Mouse (Mus musculus) kidney, embryonic 14.5 days (tissue): Measurements from ENCODE around the gene Gapdh. TPM values are rescaled to one million over a fixed set of nuclear protein-coding genes. Genes with fewer than 3 reads are reported as not detected.

Source experiments
- ATAC-seq: fragments of 200-750 bp; cut with Nextera tagmentation; 2 replicates; pipeline ENCODE4 v1.8.0; 2017; ENCODE audit warnings: moderate number of reproducible peaks, mild to moderate bottlenecking, moderate TSS enrichment, moderate library complexity; ENCODE audit not compliant: low FRiP score, low TSS enrichment
- H3K27ac ChIP-seq: fragments of 300-500 bp; sonication (generic); 2 replicates; pipeline ENCODE4 v1.5.1; 2014; ENCODE audit warnings: low read depth, mild to moderate bottlenecking, low read length, moderate library complexity, mixed read lengths
- H3K27me3 ChIP-seq: fragments of 300-500 bp; sonication (generic); 2 replicates; pipeline ENCODE4 v1.6.1; 2014; ENCODE audit warnings: mild to moderate bottlenecking, low read length; ENCODE audit not compliant: control insufficient read depth, insufficient read depth
- H3K36me3 ChIP-seq: fragments of 300-500 bp; sonication (generic); 2 replicates; pipeline ENCODE4 v1.6.1; 2014; ENCODE audit warnings: low read length, mixed read lengths; ENCODE audit not compliant: control insufficient read depth, insufficient read depth
- H3K4me1 ChIP-seq: fragments of 300-500 bp; sonication (generic); 2 replicates; pipeline ENCODE4 v1.6.1; 2014; ENCODE audit warnings: low read length, mixed read lengths; ENCODE audit not compliant: control insufficient read depth, insufficient read depth
- H3K4me2 ChIP-seq: fragments of 300-500 bp; sonication (generic); replicated peaks from 2 replicates; pipeline ENCODE4 v1.6.1; 2014; ENCODE audit warnings: low read depth, mild to moderate bottlenecking, low read length
- H3K4me3 ChIP-seq: fragments of 300-500 bp; sonication (generic); 2 replicates; pipeline ENCODE4 v1.5.1; 2014; ENCODE audit warnings: mild to moderate bottlenecking, low read length
- H3K9ac ChIP-seq: fragments of 300-500 bp; sonication (generic); 2 replicates; pipeline ENCODE4 v1.6.1; 2014; ENCODE audit warnings: low read depth, mild to moderate bottlenecking, low read length, moderate library complexity
- H3K9me3 ChIP-seq: fragments of 300-500 bp; sonication (generic); 2 replicates; pipeline ENCODE4 v1.6.1; 2016; ENCODE audit warnings: low read length; ENCODE audit not compliant: control insufficient read depth
- WGBS: fragments of 180-500 bp; shearing (Covaris S2); extraction: QIAGEN DNeasy Blood & Tissue Kit; methylation state at CpG from one replicate; pipeline ENCODE4 v1.1.7; 2014; 5-methylcytosine and 5-hydroxymethylcytosine counted together
- polyA plus RNA-seq: library from polyadenylated mRNA; unstranded; fragments of >200 nt; fragmentation: Nextera tagmentation; extraction: Ambion mirVana; gene quantifications from 2 replicates; pipeline ENCODE4 v1.2.1, GENCODE M21; 2014

The Gapdh gene
- polyA plus RNA-seq, 1 experiment from 2014 or later: 2,196 TPM

DNA sequence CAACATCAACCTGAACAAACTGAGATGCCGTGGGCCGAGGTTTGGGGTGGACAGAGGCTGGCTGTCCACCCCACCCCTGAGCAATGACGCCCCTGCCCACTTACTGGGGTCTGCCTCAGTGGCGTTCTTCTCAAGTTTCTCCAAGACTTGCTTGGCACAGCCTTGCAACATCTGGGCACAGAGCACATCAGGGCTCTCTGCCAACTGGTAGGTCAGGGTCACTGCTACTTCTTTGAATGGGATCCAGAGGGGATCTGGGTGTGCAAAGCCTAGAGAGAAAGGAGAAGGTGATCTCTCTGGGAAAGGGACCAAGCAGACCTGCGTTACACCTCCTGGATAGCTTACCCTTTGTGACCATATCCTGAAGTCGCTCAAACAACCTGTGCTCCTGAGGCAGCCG, 7.0 kb upstream of the Gapdh start:
- Histone ChIP-seq H3K9ac (no peak overlapping the region), H3K9me3 (no peaks in the 10 kb centered on the region), H3K4me1 (no peaks in the 10 kb centered on the region), H3K27ac (no peak overlapping the region), H3K4me2 (no peak overlapping the region), H3K4me3 (no peak overlapping the region), H3K36me3 (peaks cover 99% of the 10 kb centered on the region), H3K27me3 (no peaks in the 10 kb centered on the region)
- ATAC-seq: no peak
- 93% methylated on average over 7 of the region's 7 CpGs for WGBS

DNA sequence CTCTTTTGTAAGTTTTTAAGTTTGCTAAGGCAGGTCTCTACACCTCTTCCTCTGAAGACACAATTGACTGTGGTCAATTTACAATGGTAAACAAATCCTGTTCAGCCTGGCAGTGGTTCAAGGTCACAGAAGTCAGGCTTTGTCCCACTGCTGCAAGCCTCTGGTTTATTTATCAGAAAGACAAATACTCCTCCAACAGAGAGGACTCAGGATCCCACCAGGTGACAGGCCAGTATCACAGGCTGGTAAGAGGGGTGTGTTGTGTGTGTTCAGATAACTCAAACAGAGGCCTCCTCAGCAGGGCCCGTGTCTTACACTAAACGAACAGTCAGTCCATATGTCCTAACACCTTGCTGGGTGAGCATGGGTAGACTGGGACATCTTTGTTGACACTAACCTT, 6.2 kb upstream of the Gapdh start:
- no peak overlapping the region for H3K4me2 ChIP-seq
- H3K4me1 ChIP-seq: peaks cover 2% of the 10 kb centered on the region
- no peak overlapping the region for H3K9ac ChIP-seq
- no peak overlapping the region for H3K27ac ChIP-seq
- 97% methylated on average over 2 of the region's 2 CpGs for WGBS
- H3K4me3 ChIP-seq: no peak overlapping the region
- no peaks in the 10 kb centered on the region for H3K27me3 ChIP-seq
- H3K9me3 ChIP-seq: no peaks in the 10 kb centered on the region
- peaks cover 99% of the 10 kb centered on the region for H3K36me3 ChIP-seq
- no peak for ATAC-seq

- H3K27ac ChIP-seq: no peak overlapping the region
- ATAC-seq: no peak
- no peak overlapping the region for H3K9ac ChIP-seq
- no peaks in the 10 kb centered on the region for H3K9me3 ChIP-seq
- no peaks in the 10 kb centered on the region for H3K27me3 ChIP-seq
- H3K4me2 ChIP-seq: no peak overlapping the region
- peaks cover 15% of the 10 kb centered on the region for H3K4me1 ChIP-seq
- peaks cover 82% of the 10 kb centered on the region for H3K36me3 ChIP-seq
- 82% methylated on average over 6 of the region's 6 CpGs for WGBS
- H3K4me3 ChIP-seq: no peak overlapping the region
These were observed 3.9 kb upstream of the Gapdh start for GRCm38 (mm10) chr6:125170194-125170593.

GRCm38 (mm10) chr6:125168086-125168485, 1.8 kb upstream of the Gapdh start:
- 90% methylated on average over 14 of the region's 14 CpGs for WGBS
- Histone ChIP-seq H3K9ac (no peak overlapping the region), H3K36me3 (peaks cover 71% of the 10 kb centered on the region), H3K4me2 (no peak overlapping the region), H3K4me3 (no peak overlapping the region), H3K9me3 (no peaks in the 10 kb centered on the region), H3K4me1 (peaks cover 24% of the 10 kb centered on the region), H3K27me3 (no peaks in the 10 kb centered on the region), H3K27ac (no peak overlapping the region)
- no peak for ATAC-seq

DNA sequence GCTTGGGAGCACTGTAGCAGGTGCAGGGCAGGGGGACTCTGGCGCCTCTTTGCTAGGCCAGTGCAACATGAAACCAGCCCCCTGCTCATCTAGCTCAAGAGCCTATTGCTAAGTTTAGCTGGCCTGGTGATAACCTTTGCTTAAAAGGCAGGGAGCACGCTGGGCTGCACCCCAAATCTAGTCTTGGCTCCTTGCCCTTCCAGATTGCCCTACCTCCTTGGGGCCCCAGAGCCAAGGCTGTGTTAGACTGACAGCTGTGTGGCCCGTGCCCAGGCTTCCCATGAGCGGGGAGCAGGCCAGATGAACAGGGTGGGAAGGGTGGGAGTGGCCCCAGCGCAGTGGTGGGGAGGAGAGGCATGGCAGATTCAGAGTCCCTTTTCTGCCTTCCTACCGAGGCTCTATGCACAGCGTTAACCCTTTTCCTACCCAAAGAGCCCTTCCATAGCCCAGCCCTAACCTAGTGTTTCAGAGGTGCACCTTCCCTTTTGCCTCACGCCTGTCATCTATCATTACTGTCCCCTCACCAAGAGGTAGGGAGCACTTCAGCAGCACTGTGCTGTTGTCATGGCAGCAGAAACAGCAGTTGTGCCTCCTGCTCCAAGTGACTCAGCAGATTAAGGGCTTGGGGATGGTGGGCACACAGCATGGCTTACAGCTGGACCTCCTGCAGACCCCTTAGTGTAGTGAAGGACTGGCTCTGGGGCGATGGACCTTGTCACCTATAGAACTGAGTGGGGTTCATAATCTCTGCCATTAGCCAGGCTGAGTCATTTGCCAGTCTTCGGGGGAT, 789 bp upstream of the Gapdh start:
- H3K36me3 ChIP-seq: peaks cover 68% of the 10 kb centered on the region
- H3K4me2 ChIP-seq: peak overlapping the region; percentile 54
- H3K9me3 ChIP-seq: no peaks in the 10 kb centered on the region
- no peaks in the 10 kb centered on the region for H3K27me3 ChIP-seq
- ATAC-seq: peak; percentile 4; the same call in 1 of the 2 replicates
- 17% methylated on average over 10 of the region's 10 CpGs for WGBS
- peaks cover 24% of the 10 kb centered on the region for H3K4me1 ChIP-seq
- peak overlapping the region; percentile 79 for H3K27ac ChIP-seq
- H3K9ac ChIP-seq: peak overlapping the region; percentile 55; the same call in 1 of the 2 replicates
- H3K4me3 ChIP-seq: peak overlapping the region; percentile 74; the same call in 1 of the 2 replicates

- H3K27me3 ChIP-seq: no peaks in the 10 kb centered on the region
- peaks cover 65% of the 10 kb centered on the region for H3K36me3 ChIP-seq
- peak; percentile 92 for ATAC-seq
- under 1% methylated on average over 32 of the region's 36 CpGs for WGBS
- H3K4me3 ChIP-seq: peak overlapping the region; percentile 74
- H3K9ac ChIP-seq: peak overlapping the region; percentile 89
- peaks cover 24% of the 10 kb centered on the region for H3K4me1 ChIP-seq
- peak overlapping the region; percentile 54 for H3K4me2 ChIP-seq
- H3K27ac ChIP-seq: peak overlapping the region; percentile 83
- H3K9me3 ChIP-seq: no peaks in the 10 kb centered on the region
These were observed 857 bp downstream of the Gapdh start for GRCm38 (mm10) chr6:125165328-125165891.

GRCm38 (mm10) chr6:125164672-125165327, 1.5 kb downstream of the Gapdh start:
- Histone ChIP-seq H3K4me3 (peak overlapping the region; percentile 74), H3K27me3 (no peaks in the 10 kb centered on the region), H3K4me2 (peak overlapping the region; percentile 54), H3K9ac (peak overlapping the region; percentile 89), H3K27ac (peak overlapping the region; percentile 83), H3K9me3 (no peaks in the 10 kb centered on the region), H3K36me3 (peaks cover 65% of the 10 kb centered on the region), H3K4me1 (peaks cover 24% of the 10 kb centered on the region)
- peak; percentile 18 for ATAC-seq
- WGBS: under 1% methylated on average over 39 of the region's 39 CpGs

- H3K9me3 ChIP-seq: no peaks in the 10 kb centered on the region
- H3K36me3 ChIP-seq: peaks cover 65% of the 10 kb centered on the region
- peak overlapping the region; percentile 89 for H3K9ac ChIP-seq
- no peaks in the 10 kb centered on the region for H3K27me3 ChIP-seq
- peak overlapping the region; percentile 54 for H3K4me2 ChIP-seq
- WGBS: 3% methylated on average over 20 of the region's 20 CpGs
- no peak for ATAC-seq
- peak overlapping the region; percentile 83; the same call in 1 of the 2 replicates for H3K27ac ChIP-seq
- H3K4me1 ChIP-seq: peaks cover 24% of the 10 kb centered on the region
- peak overlapping the region; percentile 74 for H3K4me3 ChIP-seq
These were observed 2.2 kb downstream of the Gapdh start for GRCm38 (mm10) chr6:125163801-125164657.
